Mouse (Mus musculus) megakaryocyte, embryonic 14.5 days (primary cell): ENCODE results near the gene Nr0b2.

Source experiments
- FLI1 ChIP-seq: IDR thresholded peaks from 2 replicates; pipeline ENCODE4 v1.6.1; 2012; ENCODE audit warnings: low read length, inconsistent platforms, mixed read lengths
- GATA1 ChIP-seq: IDR thresholded peaks from 3 replicates; pipeline ENCODE4 v1.6.1; 2012; ENCODE audit warnings: mixed read lengths, low read length, inconsistent platforms, borderline replicate concordance

GRCm38 (mm10) chr4:133592570-133592969 lies 39.4 kb downstream of the Nr0b2 start:
- TF ChIP-seq FLI1 (no peak), GATA1 (no peak)
